Mouse (Mus musculus) liver, embryonic 14.5 days (tissue): ENCODE measurements around the gene Cdc27.

Experiments
- CTCF ChIP-seq: IDR thresholded peaks from 2 replicates; pipeline ENCODE4 v1.5.1; 2016; ENCODE audit warnings: antibody characterized with exemption, low read depth, control low read depth
- EP300 ChIP-seq: IDR thresholded peaks from 2 replicates; pipeline ENCODE4 v1.6.1; 2016; ENCODE audit warnings: antibody characterized with exemption, low read depth

GRCm38 (mm10) chr11:104599265-104599945 lies 49.0 kb upstream of the Cdc27 start:
- TF ChIP-seq CTCF, result no peak
- no peak for TF ChIP-seq EP300
